Mouse (Mus musculus) stomach, postnatal 0 days (tissue): ENCODE results near the gene Stac2.

ENCODE experiments used
- CTCF ChIP-seq: IDR thresholded peaks from 2 replicates; pipeline ENCODE4 v1.5.1; 2016; ENCODE audit warnings: antibody characterized with exemption, low read depth, mild to moderate bottlenecking, moderate library complexity
- EP300 ChIP-seq: optimal IDR thresholded peaks from 2 replicates; pipeline ENCODE3; 2016; ENCODE audit warnings: antibody characterized with exemption

- no peak for TF ChIP-seq EP300
- no peak for TF ChIP-seq CTCF
Observed at GRCm38 (mm10) chr11:97986738-97987465, 66.4 kb downstream of the Stac2 start.
